Mouse (Mus musculus) monocyte, adult 5-6 weeks (primary cell): ENCODE data around the gene Hdgf. TPM values are rescaled to one million over a fixed set of nuclear protein-coding genes. Genes with fewer than 3 reads are reported as not detected.

Source experiments
- ATAC-seq: fragments of 153-309, 156-312 bp; replicated peaks from 2 replicates; pipeline ENCODE4 v1.8.0; 2017; ENCODE audit warnings: mild to moderate bottlenecking; ENCODE audit not compliant: low TSS enrichment, insufficient number of reproducible peaks, severe bottlenecking, poor library complexity, low FRiP score
- total RNA-seq: library from RNA; stranded (forward); fragments of 200-1000, 200-491, 200-594 nt; gene quantifications from 3 replicates; pipeline ENCODE4 v1.2.3, GENCODE M21; 2017

Gene Hdgf
- total RNA-seq, 1 experiment from 2014 or later: 77.2 TPM

GRCm38 (mm10) chr3:87959371-87959770 lies 53.2 kb downstream of the Hdgf start:
- no peak for ATAC-seq

DNA sequence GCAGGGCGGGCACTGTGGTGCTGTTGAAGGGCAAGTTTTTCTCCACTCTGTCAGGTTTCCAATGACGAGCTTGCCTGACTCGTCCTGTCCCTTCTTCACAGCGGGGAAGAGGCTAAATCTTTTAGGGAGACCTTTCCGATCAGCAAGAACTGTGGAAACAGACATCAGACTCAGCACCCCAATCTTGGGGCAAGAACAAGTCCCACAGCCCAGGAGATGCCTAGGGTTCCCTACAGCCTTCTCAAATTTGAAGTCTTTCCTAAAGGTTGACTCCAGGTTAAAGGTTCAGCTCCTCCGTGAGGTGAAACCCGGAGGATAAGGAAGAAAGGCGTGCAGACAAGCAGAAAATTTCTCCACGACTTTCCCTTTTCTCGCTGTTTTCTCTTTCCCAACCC lies 54.1 kb downstream of the Hdgf start:
- no peak for ATAC-seq

GRCm38 (mm10) chr3:87960586-87961191 lies 54.6 kb downstream of the Hdgf start:
- ATAC-seq: peak; percentile 86

Other genes with a start within 250 kb of the Hdgf start
- 0.39 to 1.2 TPM (median 0.53 TPM) in 3 replicates for gene Lrrc71, start 157.7 kb upstream of the Hdgf start, total RNA-seq
- gene Ntrk1, start 111.2 kb upstream of the Hdgf start, total RNA-seq: 0.32 TPM in 1 of 3 replicates, not detected in the others
- gene Insrr, start 109.4 kb upstream of the Hdgf start, total RNA-seq: 0.21 to 0.49 TPM in 2 of 3 replicates, not detected in the other
- 6.5 to 33.3 TPM (median 10.7 TPM) in 3 replicates for gene Pear1, start 82.0 kb upstream of the Hdgf start, total RNA-seq
- 64.0 to 201 TPM (median 71.7 TPM) in 3 replicates for gene Sh2d2a, start 59.6 kb upstream of the Hdgf start, total RNA-seq
- 18.4 to 35.5 TPM (median 22.3 TPM) in 3 replicates for gene Prcc, start 20.7 kb upstream of the Hdgf start, total RNA-seq
- gene Mrpl24, start 13.2 kb downstream of the Hdgf start, total RNA-seq: 149 to 161 TPM (median 154 TPM) in 3 replicates
- 33.3 to 49.0 TPM (median 35.4 TPM) in 3 replicates for gene Isg20l2, start 24.0 kb downstream of the Hdgf start, total RNA-seq
- 12.9 to 20.5 TPM (median 16.9 TPM) in 3 replicates for gene Rrnad1, start 24.4 kb downstream of the Hdgf start, total RNA-seq
- gene Crabp2, start 42.3 kb downstream of the Hdgf start, total RNA-seq: not detected in 3 replicates
- 0.58 to 2.0 TPM (median 1.6 TPM) in 3 replicates for gene Nes, start 64.8 kb downstream of the Hdgf start, total RNA-seq
- not detected in 3 replicates for gene Bcan, start 93.9 kb downstream of the Hdgf start, total RNA-seq
- not detected in 3 replicates for gene Hapln2, start 121.3 kb downstream of the Hdgf start, total RNA-seq
- gene Gpatch4, start 136.8 kb downstream of the Hdgf start, total RNA-seq: 3.8 to 10.5 TPM (median 4.8 TPM) in 3 replicates
- 15.7 to 28.8 TPM (median 19.1 TPM) in 3 replicates for gene Naxe, start 152.2 kb downstream of the Hdgf start, total RNA-seq
- gene Ttc24, start 172.0 kb downstream of the Hdgf start, total RNA-seq: not detected in 3 replicates
- gene Iqgap3, start 175.7 kb downstream of the Hdgf start, total RNA-seq: not detected in 3 replicates
- gene Mef2d, start 236.1 kb downstream of the Hdgf start, total RNA-seq: 94.8 to 111 TPM (median 99.0 TPM) in 3 replicates